ENCODE assay signal across 8 mouse cellular contexts in genomic region chr6:128034317-128035249, GRCm38 (mm10).
A peak's percentile ranks its signal among the peaks of the same experiment; 100 is the strongest.
DNase-seq lines count a peak whose midpoint lies in the region; ATAC-seq lines count a peak whose summit lies in the region.

No protein-coding gene starts in this region.

- H3K9ac ChIP-seq in midbrain, embryonic 15.5 days, result peak overlapping the region; percentile 52

- peaks cover 39% of the 10 kb centered on the region for H3K27me3 ChIP-seq in erythroblast, embryonic 14.5 days (ENCODE audit: control insufficient read depth)
- peaks cover 56% of the 10 kb centered on the region for H3K27me3 ChIP-seq in hindbrain, embryonic 10.5 days (ENCODE audit: insufficient read depth, poor library complexity, severe bottlenecking)
- H3K27me3 ChIP-seq in midbrain, embryonic 15.5 days (replicated peaks), result peaks cover 11% of the 10 kb centered on the region

- no peak for ATAC-seq in erythroblast, adult 5-6 weeks (replicated peaks; ENCODE audit: low FRiP score, poor library complexity, severe bottlenecking)
- peak; percentile 84 for ATAC-seq in midbrain, embryonic 15.5 days (replicated peaks)

- peak overlapping the region; percentile 33 for H3K4me3 ChIP-seq in erythroblast, embryonic 14.5 days (replicated peaks)
- peak overlapping the region; percentile 71 for H3K4me3 ChIP-seq in hindbrain, embryonic 10.5 days
- H3K4me3 ChIP-seq in midbrain, embryonic 15.5 days, result peak overlapping the region; percentile 53

- H3K4me2 ChIP-seq in midbrain, embryonic 15.5 days, result peak overlapping the region; percentile 93

- no peaks in the 10 kb centered on the region for H3K9me3 ChIP-seq in erythroblast, embryonic 14.5 days (ENCODE audit: control insufficient read depth, low read length)
- no peaks in the 10 kb centered on the region for H3K9me3 ChIP-seq in hindbrain, embryonic 10.5 days
- no peaks in the 10 kb centered on the region for H3K9me3 ChIP-seq in midbrain, embryonic 15.5 days

- H3K36me3 ChIP-seq in erythroblast, embryonic 14.5 days (ENCODE audit: control insufficient read depth), result no peaks in the 10 kb centered on the region
- H3K36me3 ChIP-seq in hindbrain, embryonic 10.5 days, result no peaks in the 10 kb centered on the region
- no peaks in the 10 kb centered on the region for H3K36me3 ChIP-seq in midbrain, embryonic 15.5 days (replicated peaks)

- H3K27ac ChIP-seq in hindbrain, embryonic 10.5 days, result peak overlapping the region; percentile 88
- peak overlapping the region; percentile 69 for H3K27ac ChIP-seq in midbrain, embryonic 15.5 days

- intact Hi-C loops in left cerebral cortex, postnatal 4 days (cut with DNase I), result loop anchor here (5.0 to 10.0 kb wide), 2 partner anchors 58 to 110 kb away; partner anchors contain the start of gene Tspan9

- WGBS in hindbrain, embryonic 10.5 days, result under 1% methylated on average over 80 of the region's 80 CpGs
- under 1% methylated on average over 80 of the region's 80 CpGs for WGBS in midbrain, embryonic 15.5 days

- H3K4me1 ChIP-seq in erythroblast, embryonic 14.5 days (ENCODE audit: control insufficient read depth), result no peaks in the 10 kb centered on the region; the same call in 1 of the 2 replicates
- peaks cover 88% of the 10 kb centered on the region for H3K4me1 ChIP-seq in hindbrain, embryonic 10.5 days (replicated peaks)
- H3K4me1 ChIP-seq in midbrain, embryonic 15.5 days, result peaks cover 40% of the 10 kb centered on the region

- peak; percentile 90 for DNase-seq in cerebellum, adult 9-10 months
- peak; percentile 73 to 74 for DNase-seq in frontal cortex, postnatal 10 days (ENCODE audit: low spot score in 2 of 2)
- DNase-seq in hindbrain, embryonic 10.5 days (ENCODE audit: low spot score), result peak; percentile 91
- peak; percentile 81 for DNase-seq in left cerebral cortex, postnatal 4 days
- peak; percentile 78 for DNase-seq in testis, postnatal 10 days (ENCODE audit: low spot score)
